Mouse (Mus musculus): ENCODE measurements around the gene Fam122a. TPM values are rescaled to one million over a fixed set of nuclear protein-coding genes. Genes with fewer than 3 reads are reported as not detected.

The Fam122a gene
- polyA plus RNA-seq, 1 experiment = 20.3 TPM

GRCm38 (mm10) chr19:24434291-24434690 is 42.9 kb downstream of the Fam122a start:
- DNase-seq (ENCODE audit: low read depth in 1 of 2, low spot score in 2 of 2) = no peak
- Histone ChIP-seq H3K4me1 (ENCODE audit: control insufficient read depth, insufficient read depth, insufficient read length) (no peaks in the 10 kb centered on the region), H3K27ac (ENCODE audit: insufficient read depth, low read length) (no peak overlapping the region), H3K36me3 (ENCODE audit: control insufficient read depth, insufficient read depth, low read length) (no peaks in the 10 kb centered on the region), H3K27me3 (ENCODE audit: control insufficient read depth, insufficient read depth, low read length) (no peaks in the 10 kb centered on the region), H3K4me3 (ENCODE audit: extremely low read depth, insufficient read depth, insufficient read length) (no peak overlapping the region)
- 92% methylated on average over 6 of the region's 6 CpGs for WGBS
- no peak for TF ChIP-seq POLR2A (IDR thresholded peaks at IDR 0.05; ENCODE audit: low read depth, low read length)
- no peak for TF ChIP-seq CTCF (IDR thresholded peaks at IDR 0.05; ENCODE audit: extremely low read depth, insufficient read depth, insufficient read length, insufficient replicate concordance)

GRCm38 (mm10) chr19:24432447-24432846 is 44.7 kb downstream of the Fam122a start:
- 46% methylated on average over 5 of the region's 5 CpGs for WGBS
- Histone ChIP-seq H3K27me3 (ENCODE audit: control insufficient read depth, insufficient read depth, low read length) (no peaks in the 10 kb centered on the region), H3K4me3 (ENCODE audit: extremely low read depth, insufficient read depth, insufficient read length) (no peak overlapping the region), H3K4me1 (ENCODE audit: control insufficient read depth, insufficient read depth, insufficient read length) (no peaks in the 10 kb centered on the region), H3K36me3 (ENCODE audit: control insufficient read depth, insufficient read depth, low read length) (no peaks in the 10 kb centered on the region), H3K27ac (ENCODE audit: insufficient read depth, low read length) (no peak overlapping the region)
- DNase-seq (ENCODE audit: low read depth in 1 of 2, low spot score in 2 of 2) = no peak
- no peak for TF ChIP-seq CTCF (IDR thresholded peaks at IDR 0.05; ENCODE audit: extremely low read depth, insufficient read depth, insufficient read length, insufficient replicate concordance)
- TF ChIP-seq POLR2A (IDR thresholded peaks at IDR 0.05; ENCODE audit: low read depth, low read length) = no peak

GRCm38 (mm10) chr19:24431381-24431780 is 45.8 kb downstream of the Fam122a start:
- no peak overlapping the region for H3K4me3 ChIP-seq (ENCODE audit: extremely low read depth, insufficient read depth, insufficient read length)
- TF ChIP-seq POLR2A (IDR thresholded peaks at IDR 0.05; ENCODE audit: low read depth, low read length) (no peak), CTCF (IDR thresholded peaks at IDR 0.05; ENCODE audit: extremely low read depth, insufficient read depth, insufficient read length, insufficient replicate concordance) (no peak)
- no peak overlapping the region for H3K27ac ChIP-seq (ENCODE audit: insufficient read depth, low read length)
- no peaks in the 10 kb centered on the region for H3K36me3 ChIP-seq (ENCODE audit: control insufficient read depth, insufficient read depth, low read length)
- WGBS = 89% methylated on average over 2 of the region's 2 CpGs
- no peak for DNase-seq (ENCODE audit: low read depth in 1 of 2, low spot score in 2 of 2)
- no peaks in the 10 kb centered on the region for H3K4me1 ChIP-seq (ENCODE audit: control insufficient read depth, insufficient read depth, insufficient read length)
- no peaks in the 10 kb centered on the region for H3K27me3 ChIP-seq (ENCODE audit: control insufficient read depth, insufficient read depth, low read length)

- H3K27me3 ChIP-seq (ENCODE audit: control insufficient read depth, insufficient read depth, low read length) = no peaks in the 10 kb centered on the region
- no peak overlapping the region for H3K27ac ChIP-seq (ENCODE audit: insufficient read depth, low read length)
- WGBS = 86% methylated on average over 3 of the region's 3 CpGs
- no peak for DNase-seq (ENCODE audit: low read depth in 1 of 2, low spot score in 2 of 2)
- no peak for TF ChIP-seq POLR2A (IDR thresholded peaks at IDR 0.05; ENCODE audit: low read depth, low read length)
- TF ChIP-seq CTCF (IDR thresholded peaks at IDR 0.05; ENCODE audit: extremely low read depth, insufficient read depth, insufficient read length, insufficient replicate concordance) = no peak
- H3K4me1 ChIP-seq (ENCODE audit: control insufficient read depth, insufficient read depth, insufficient read length) = no peaks in the 10 kb centered on the region
- H3K36me3 ChIP-seq (ENCODE audit: control insufficient read depth, insufficient read depth, low read length) = no peaks in the 10 kb centered on the region
- H3K4me3 ChIP-seq (ENCODE audit: extremely low read depth, insufficient read depth, insufficient read length) = no peak overlapping the region
Measured at GRCm38 (mm10) chr19:24428011-24428410, 49.1 kb downstream of the Fam122a start.

- 88% methylated on average over 4 of the region's 4 CpGs for WGBS
- H3K27me3 ChIP-seq (ENCODE audit: control insufficient read depth, insufficient read depth, low read length) = no peaks in the 10 kb centered on the region
- no peaks in the 10 kb centered on the region for H3K36me3 ChIP-seq (ENCODE audit: control insufficient read depth, insufficient read depth, low read length)
- H3K4me1 ChIP-seq (ENCODE audit: control insufficient read depth, insufficient read depth, insufficient read length) = no peaks in the 10 kb centered on the region
- H3K27ac ChIP-seq (ENCODE audit: insufficient read depth, low read length) = no peak overlapping the region
- TF ChIP-seq POLR2A (IDR thresholded peaks at IDR 0.05; ENCODE audit: low read depth, low read length) = no peak
- TF ChIP-seq CTCF (IDR thresholded peaks at IDR 0.05; ENCODE audit: extremely low read depth, insufficient read depth, insufficient read length, insufficient replicate concordance) = no peak
- no peak for DNase-seq (ENCODE audit: low read depth in 1 of 2, low spot score in 2 of 2)
- H3K4me3 ChIP-seq (ENCODE audit: extremely low read depth, insufficient read depth, insufficient read length) = no peak overlapping the region
Measured at GRCm38 (mm10) chr19:24427258-24427657, 49.9 kb downstream of the Fam122a start.

- Histone ChIP-seq H3K36me3 (ENCODE audit: control insufficient read depth, insufficient read depth, low read length) (no peaks in the 10 kb centered on the region), H3K27ac (ENCODE audit: insufficient read depth, low read length) (no peak overlapping the region), H3K4me3 (ENCODE audit: extremely low read depth, insufficient read depth, insufficient read length) (no peak overlapping the region), H3K27me3 (ENCODE audit: control insufficient read depth, insufficient read depth, low read length) (no peaks in the 10 kb centered on the region), H3K4me1 (ENCODE audit: control insufficient read depth, insufficient read depth, insufficient read length) (no peaks in the 10 kb centered on the region)
- TF ChIP-seq CTCF (IDR thresholded peaks at IDR 0.05; ENCODE audit: extremely low read depth, insufficient read depth, insufficient read length, insufficient replicate concordance) (no peak), POLR2A (IDR thresholded peaks at IDR 0.05; ENCODE audit: low read depth, low read length) (no peak)
- DNase-seq (ENCODE audit: low read depth in 1 of 2, low spot score in 2 of 2) = no peak
- 92% methylated on average over 7 of the region's 7 CpGs for WGBS
Measured at GRCm38 (mm10) chr19:24426759-24427181, 50.4 kb downstream of the Fam122a start.

Other genes with a start within 250 kb of the Fam122a start
- 6.2 and 9.1 TPM in 2 replicates for gene Fxn, start 196.8 kb downstream of the Fam122a start, polyA plus RNA-seq (2012; rRNA removed)
- gene Pip5k1b, start 78.5 kb upstream of the Fam122a start, polyA plus RNA-seq (2012; rRNA removed) = 2.7 and 3.1 TPM in 2 replicates
- 0.04 and 0.05 TPM in 2 replicates for gene Tmem252, start 196.7 kb upstream of the Fam122a start, polyA plus RNA-seq (2012; rRNA removed)